Mouse (Mus musculus) olfactory bulb, adult 2 months (tissue): ENCODE measurements around the gene Mrpl49.

ENCODE experiments used
- CTCF ChIP-seq: fragments of 200-500 bp; IDR thresholded peaks from 2 replicates; pipeline ENCODE4 v1.5.1; 2012; ENCODE audit warnings: low read depth, mild to moderate bottlenecking, low read length, moderate library complexity; ENCODE audit not compliant: insufficient read depth
- POLR2A ChIP-seq: fragments of 200-500 bp; IDR thresholded peaks from 2 replicates; pipeline ENCODE4 v1.6.1; 2012; ENCODE audit warnings: mild to moderate bottlenecking, low read depth, low read length, moderate library complexity; ENCODE audit not compliant: insufficient read depth

DNA sequence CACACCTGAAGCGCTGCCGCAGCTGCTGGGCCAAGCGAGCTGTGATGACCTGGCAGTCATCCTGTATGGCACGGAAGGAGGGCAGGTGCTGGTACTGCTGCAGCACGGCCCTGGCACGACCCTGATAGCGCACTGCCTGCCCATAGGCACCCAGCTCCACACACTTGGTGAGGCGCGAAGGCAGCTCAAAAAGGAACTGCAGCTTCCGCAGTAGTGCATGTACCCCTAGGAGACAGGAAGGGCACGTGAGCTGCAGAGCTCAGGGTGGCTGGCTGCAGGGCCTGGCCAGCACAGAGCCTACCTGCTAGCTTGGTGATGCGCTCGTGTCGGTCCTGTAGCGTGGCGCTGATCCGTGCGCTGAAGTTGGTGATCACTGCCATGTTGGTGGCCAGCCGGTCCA lies 13.7 kb upstream of the Mrpl49 start:
- no peak for TF ChIP-seq POLR2A
- TF ChIP-seq CTCF: no peak
